Mouse (Mus musculus) lung, postnatal 36 days (tissue): ENCODE results near the gene Cpm.
A peak's percentile ranks its signal among the peaks of the same experiment; 100 is the strongest.
"Not testable (repeated sequence)": the region's sequence is repeated elsewhere in the genome, so short reads cannot be mapped to it uniquely, and the experiment has no call there.

Experiments
- DNase-seq: peaks from one replicate; pipeline ENCODE4 v3.0.0; 2022; ENCODE audit warnings: mixed read lengths

Cpm gene

DNA sequence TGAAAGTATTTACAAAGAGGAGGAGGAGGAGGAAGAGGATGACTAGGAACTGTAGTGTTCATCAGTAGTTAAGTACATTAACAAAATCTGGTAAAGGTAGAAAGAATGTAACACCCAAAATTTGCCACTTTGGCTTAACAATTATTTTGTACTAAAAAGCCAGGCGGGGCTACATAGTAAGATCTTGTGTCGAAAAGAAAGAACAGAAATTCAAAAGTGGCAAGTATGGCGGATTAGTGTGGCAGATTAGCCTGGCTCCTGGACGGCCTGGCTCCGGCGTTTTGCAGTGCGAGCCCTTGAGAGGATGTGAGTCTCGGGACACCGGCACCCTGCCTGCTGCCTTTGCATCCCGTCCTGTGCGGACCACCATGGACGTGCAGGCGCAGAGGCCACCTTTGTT lies 35.4 kb upstream of the Cpm start:
- DNase-seq: no peak

DNA sequence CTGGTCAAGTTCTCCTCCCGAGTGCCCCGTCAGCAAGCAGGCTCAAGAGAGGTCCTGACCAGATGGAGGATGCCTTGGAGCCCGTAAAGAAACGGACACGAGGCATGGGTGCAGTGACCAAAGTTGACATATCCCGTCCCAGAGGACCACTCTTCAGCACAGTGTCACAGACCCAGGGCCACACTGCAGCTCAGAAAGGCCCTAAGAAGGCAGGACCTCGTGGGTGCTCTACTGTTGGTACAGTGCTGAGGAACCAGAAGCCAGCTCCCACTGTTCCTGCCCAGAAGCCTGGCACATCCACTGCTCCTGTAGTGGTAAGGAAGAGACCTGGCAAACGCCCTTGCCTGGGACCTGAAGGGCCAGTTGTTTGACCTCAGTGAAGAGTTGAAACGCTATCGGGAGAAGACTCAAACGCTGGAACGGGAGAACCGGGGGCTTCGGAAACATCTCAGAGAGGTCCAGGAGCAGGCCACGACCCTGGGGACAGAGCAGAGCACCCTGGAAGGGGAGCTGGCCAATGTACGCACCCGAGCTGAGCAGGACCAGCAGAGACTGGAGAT lies 34.9 kb upstream of the Cpm start:
- no peak for DNase-seq

DNA sequence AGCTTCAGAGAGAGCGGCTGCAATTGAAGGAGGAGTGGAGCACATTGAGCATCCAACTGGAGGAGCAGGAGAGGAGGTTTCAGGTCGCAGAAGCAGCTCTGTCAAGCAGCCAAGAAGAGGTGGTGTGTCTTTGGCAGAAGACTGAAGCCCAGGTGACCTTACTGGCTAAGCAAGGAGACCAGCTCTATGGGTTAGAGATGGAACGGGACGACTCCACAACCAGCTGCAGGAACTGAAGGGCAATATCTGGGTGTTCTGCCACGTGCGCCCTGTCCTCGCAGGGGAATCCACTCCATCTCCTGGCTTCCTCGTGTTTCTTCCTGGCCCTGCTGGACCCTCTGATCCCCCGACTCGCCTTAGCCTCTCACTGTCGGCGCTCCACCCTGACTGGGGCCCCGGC lies 34.4 kb upstream of the Cpm start:
- DNase-seq: no peak

DNA sequence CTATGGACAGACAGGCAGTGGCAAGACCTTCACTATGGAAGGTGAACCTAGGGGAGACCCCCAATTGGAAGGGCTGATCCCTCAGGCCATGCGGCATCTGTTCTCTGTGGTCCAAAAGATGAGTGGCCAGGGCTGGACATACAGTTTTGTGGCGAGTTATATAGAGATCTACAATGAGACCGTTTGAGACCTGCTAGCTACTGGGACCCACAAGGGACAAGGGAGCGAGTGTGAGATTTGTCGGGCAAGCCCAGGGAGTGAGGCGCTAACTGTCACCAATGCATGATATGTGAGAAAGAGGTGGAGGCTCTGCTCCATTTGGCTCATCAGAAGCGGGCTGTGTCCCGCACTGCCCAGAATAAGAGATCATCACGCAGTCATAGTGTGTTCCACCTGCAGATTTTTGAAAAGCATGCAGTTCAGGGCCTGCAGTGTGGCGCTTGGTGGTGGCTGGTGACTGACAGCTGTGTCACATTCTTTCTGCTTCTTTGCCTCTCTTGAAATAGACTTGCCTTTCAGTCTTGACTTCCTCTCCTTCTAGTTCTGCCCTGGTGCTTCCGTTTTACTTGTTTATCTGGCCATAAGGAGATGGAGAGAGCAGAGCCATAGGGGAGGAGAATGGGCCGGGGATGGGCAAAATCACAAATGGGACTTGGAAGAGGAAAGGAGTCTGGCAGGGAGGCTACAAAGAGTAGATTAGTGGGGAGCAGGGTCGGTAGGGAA lies 33.7 kb upstream of the Cpm start:
- DNase-seq: peak; percentile 8

DNA sequence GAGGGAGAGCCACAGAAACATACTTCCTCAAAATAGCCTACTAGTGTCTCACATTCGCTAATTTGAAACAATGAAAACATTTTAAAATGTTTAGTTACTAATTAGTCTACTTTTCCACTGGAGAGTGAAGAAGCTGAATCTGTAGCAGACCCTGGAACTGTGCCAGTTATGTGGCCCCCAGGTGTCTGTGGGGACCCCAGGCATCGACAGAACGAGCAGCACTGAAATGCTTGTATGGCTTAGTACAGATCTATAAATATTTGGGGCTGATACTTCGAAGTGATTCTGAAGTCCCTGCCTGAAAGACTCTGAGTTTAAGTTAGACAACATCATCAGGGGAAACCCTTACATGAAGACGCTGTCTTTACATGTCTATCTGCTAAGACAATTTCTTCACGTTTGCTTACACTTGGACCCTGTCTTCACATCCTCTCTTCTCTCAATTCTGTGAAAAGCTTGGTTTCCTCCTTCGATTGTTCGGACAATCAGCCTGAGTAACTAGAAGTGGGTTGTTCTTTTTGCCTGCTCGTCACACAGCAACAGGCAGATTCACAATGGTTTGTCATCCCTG lies 33.0 kb upstream of the Cpm start:
- no peak for DNase-seq

DNA sequence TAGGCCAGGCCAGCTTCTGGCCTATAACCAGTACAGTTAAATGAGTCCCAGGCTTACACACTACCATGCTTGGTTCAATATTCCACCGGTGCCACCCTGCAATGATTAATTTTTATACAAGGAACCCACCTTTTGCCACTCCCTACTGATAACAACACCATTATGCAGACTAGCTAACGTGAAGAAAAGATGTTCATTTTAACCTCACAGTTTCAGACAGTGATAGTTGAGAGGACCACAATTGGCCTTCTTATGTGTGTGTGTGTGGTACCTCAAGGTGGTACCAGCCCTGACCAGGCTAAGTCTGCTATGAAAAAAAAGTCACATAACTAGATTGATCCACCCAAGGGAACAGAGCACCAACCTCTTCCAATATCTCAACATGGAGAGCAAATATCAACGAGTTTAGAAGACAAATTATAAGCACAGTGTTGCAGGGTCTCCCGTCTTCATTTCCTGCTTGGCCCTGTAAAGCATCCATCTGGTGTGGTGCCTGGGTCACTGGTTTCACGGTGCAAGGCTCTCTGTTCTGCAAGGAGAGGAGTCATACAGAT lies 32.5 kb upstream of the Cpm start:
- DNase-seq: no peak

DNA sequence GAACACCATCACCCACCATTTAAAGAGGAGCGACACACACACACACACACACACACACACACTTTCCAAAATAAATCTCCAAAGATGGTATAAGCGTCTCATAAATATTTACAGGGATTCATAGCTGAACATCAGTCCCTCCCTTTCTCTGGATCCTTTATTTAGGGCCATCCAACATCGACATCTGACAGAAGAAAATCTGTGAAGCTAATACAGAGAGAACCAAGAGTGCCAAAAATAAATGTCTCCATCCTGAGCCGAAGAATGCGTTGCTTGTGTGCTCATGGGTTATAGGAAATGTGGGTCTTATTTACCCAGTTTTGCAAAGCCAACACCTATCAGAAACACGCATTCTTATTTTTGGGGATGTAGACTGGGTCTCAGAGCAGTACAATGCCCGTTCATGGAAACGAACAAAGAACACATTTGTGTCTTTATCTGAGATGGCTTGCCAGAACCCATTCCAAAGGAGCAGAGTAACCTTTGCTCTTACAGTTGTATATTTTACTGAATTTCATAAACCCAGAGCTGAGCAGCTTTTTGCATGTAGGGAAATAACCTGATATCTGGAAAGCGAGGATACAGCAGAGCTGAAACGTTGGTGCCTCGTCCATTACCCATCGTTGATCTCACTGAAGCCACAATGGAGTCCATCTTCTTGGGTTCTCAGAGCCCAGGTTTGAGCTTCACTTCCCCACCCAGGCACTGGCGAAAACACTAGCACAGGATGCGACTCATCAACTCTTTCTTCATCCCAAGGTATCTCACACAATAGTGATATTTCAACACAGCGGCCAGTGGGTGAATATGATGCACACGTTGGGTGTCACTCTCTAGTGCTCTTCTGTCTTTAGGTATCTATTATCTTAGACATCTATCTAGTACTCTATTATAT lies 31.7 kb upstream of the Cpm start:
- not testable (repeated sequence) for DNase-seq

DNA sequence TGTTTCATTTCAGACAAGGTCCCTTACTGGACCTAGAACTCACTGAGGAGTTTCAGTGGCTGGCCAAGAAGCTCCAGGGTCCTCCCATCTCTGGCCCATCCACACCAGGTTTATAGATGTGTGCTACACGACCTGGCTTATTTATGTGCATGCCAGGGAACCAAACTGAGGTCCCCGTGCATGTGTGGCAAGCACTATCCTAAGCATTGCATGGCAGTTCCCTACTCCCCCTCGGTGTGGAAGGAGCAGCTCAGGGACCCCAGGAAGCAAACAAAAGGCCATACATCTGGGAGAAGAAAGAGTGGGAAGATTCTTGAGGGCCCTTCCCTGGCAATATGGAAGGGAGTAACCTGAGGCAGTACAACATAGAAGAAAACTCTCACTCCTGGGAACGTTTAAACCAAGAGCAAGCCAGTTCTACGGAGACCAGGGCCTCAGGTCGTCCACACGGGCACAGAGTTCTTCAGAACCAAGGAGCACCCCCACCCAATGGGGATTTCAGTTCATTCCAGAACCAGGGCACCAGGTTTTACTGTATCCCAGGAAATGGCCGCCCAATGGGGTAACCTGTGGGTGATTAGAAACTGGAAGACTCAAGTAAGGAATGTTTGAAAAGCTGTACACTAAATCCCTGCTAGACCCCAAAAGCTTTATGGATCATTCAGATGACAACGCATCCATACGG lies 30.9 kb upstream of the Cpm start:
- DNase-seq: no peak

DNA sequence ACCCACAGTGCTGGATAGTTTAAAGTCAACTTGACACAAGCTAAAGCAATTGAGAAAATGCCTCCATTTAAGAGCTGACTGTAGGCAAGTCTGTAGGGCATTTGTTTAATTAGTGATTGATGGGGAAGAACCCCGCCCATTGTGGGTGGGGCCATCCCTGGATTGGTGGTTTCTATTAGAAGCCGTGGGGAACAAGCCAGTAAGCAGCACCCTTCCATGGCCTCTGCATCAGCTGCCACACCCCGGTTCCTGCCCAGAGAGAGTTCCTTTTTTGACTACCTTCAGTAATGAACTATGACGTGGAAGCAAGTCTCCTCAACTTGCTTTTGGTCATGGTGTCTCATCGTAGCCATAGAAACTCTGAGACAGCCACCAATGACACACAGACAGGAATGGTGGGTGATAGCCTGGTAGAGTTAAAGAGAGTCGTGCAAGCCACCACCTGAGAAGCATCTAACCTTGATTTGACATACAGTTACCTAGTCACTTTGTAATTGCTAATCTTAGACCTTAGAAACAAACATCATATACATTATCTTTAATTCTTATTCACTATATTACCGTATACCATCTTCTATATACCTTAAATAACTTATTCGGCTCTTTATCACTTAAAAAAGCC lies 30.2 kb upstream of the Cpm start:
- peak; percentile 22 for DNase-seq

DNA sequence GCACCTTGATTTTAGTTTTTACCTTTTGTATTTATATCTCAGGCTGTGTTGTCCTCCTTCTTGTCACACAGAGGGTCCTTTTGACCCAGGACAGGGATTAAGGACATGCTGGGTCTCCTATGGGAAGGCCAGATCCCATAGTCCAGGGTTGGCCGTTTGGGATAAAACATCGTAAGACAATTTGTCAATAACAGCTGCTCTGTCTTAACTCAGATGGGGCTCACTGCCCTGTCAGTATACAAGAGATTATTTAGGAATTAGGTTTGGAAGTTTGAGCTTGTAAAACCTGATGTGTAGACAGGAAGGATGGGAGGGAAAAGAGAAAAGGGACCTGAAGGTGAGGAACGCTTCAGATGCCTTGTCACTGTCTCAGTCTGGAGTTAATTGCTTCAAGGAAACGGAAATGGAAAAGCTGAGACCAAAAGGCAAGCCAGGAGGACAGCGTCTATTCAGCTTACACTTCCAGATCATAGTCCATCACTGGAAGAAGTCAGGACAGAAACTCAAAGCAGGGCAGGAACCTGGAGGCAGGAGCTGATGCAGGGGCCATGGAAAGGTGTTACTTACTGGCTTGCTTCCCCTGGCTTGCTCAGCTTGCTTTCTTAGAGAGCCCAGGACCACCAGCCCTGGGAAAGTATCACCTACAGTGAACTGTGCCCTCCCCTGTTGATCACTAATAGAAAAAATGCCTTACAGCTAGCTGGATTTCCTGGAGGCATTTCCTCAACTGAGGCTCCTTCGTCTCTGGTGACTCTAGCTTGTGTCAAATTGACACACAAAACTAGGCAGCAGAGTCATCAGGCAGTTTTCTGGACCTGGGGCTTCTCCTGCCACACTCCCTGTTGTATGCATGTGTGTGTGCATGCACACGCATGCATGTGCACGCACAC lies 27.9 kb upstream of the Cpm start:
- DNase-seq: no peak

DNA sequence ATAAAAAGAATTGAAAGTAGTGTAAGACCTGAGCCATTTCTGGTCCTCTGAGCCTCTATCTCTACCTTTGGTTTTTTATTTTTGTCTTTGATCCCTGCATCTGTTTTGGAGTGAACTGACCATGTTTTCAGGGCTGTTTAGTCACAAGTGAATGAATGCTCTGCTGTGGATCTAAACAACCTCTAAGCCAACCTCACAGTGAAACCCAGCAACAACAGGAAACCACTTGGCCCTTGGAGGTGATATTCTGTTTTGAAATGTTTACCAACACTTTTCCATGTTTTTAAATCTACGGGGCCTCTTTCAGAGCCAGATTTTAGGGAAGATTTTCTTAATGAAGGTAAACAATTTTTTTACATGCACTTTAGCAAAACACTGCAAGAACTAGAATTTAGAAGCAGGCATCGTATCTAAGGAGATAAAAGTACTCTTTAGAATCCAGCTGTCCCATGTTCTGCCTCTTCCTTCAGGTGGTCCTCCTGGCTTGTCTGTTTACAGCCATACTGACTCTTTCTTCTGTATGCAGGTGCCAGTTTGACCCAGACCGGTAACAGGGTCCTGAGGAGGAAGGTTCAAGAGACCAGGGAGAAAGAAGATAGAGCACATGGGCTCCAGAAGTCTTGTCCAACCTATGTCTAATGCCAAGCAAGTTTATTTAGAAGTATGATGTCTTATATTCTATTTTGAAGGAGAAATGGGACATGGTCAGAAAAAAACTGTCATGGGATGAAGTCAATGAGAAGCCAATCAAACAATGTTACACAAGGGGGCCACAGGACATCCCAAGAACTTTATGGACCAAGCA lies 26.8 kb upstream of the Cpm start:
- no peak for DNase-seq

DNA sequence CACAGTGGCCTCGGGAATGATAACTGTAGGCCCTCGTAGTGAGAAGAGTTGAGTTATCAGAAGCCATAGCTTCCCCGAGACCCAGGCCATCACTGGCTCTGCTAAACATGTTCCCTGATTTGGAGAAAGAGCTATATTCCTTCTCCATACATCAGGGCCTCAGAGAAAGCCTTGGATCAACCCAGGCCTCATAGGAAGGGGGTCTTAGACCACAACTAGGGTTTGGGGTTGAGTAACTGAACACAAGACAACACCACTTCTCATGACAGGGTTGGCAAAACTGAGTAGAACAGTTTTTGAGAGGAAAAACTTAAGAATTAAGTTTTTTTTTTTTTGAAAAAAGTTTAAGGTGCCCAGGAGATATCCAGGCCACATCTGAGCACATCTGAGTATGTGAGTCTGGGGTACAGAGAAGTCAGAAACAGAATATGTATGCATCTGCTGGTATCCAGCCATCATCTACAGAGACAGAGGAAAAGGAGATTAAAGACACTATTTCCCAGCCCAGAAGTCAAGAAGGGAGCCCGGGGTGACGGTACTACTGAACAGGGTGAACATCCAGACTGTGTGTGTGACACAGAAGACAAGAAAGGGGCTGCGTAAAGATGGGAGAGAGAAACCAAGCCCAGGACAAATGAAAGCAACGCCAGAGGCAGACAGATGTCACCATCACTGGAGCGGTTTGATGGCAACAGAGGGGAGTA lies 26.0 kb upstream of the Cpm start:
- no peak for DNase-seq

DNA sequence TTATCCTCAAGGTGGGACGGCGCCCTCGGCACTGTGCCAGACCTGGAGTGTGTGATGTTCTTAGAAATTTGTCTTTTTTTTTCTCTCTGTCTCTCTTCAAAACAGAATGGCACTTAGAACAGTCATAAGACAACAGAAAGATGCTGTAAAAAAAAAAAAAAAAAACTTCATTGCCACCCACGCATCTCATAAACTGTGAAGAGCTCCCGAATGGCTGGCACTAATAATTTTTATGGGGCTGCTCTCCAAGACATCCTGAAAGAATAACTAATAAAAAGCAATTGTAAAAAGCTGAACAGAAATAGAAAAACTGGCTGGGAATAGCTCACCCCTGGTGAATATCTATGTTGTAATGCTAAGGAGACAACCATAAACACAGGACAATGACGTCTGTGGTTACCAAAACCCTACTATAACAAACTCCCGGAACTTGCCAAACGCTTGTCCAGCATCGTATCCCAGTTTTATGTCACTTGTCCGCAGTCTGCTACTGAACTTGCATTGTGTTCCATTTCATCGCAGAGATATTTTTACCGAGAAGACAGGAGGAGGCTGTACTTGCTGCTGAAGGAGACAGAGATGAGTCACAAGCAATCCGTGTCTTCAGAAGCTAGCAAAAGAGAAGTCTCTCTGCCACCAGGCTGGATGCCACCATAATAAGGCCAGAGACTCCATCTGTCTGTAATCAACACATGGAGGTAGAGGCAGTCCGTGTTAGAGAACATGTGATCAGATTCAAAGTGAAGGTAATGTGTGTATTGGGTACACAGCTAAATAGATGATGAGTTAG lies 25.3 kb upstream of the Cpm start:
- DNase-seq: no peak

DNA sequence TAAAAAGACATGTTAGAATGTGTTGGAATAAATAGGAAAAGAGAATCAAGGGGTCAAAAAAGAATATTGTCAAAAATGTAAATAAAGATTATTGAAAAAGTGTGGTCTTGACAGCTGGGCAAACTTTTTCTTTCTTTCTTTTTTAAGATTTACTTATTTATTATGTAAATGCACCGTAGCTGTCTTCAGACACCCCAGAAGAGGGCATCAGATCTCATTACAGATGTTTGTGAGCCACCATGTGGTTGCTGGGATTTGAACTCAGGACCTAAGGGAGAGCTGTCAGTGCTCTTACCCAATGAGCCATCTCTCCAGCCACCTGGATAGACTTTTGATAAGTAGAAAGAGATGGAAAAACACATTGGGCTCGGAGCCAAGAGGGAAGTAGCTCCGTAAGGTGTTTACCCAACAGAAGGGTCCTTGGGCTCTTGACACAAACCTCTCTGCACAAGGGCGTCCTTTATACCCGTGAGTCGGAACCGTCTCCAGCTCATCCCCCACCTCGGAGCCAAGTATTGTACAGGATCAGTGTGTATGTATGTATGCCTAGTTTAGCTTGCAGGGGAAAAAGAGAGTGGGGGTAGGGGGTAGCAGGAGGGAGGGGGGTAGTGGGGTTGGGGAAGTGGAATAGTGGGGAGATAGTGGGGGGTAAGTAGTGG lies 24.5 kb upstream of the Cpm start:
- peak; percentile 29 for DNase-seq

DNA sequence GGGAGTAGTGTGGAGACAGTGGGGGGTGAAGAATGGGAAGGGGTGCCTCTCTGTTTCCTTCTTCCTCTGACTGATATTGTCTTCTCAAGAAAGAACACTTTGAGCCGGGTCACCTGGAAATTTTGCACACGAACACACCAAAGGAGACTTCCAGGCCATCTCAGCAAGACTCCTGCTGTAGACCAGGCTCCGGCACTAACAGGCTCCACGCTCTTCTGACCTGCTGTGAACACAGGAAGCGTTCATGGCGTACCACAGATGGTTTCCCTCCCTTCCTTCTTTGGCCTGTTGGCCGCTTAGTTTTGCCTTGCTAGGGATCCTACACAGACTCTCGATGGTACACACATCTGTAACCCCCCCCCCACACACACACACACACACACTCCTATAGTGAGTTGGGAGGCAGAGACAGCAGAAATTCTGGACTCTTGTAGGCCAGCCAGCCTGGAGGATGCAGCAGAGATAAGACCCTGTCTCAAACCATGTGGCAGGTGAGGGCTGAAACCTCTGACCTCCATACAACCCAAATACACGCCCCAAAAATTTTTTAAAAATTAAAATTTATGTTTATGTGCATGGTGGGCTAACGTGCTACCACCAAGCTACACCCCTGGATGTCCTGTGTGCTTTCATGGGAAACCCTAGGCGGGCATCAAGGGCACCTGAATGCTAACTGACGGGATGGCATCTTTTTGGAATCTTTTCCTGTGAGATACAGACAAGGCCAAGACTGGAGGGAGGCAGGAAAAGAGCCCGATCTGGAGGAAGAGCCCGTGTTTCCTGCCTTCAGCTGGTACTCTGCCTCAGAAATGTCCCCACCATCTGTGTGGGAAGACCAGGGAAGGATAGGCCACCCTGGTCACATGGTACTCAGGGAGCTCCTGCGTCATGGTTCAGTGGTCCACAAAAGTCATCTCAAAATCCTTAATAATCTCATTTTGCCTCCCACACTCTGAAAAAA lies 23.7 kb upstream of the Cpm start:
- no peak for DNase-seq

DNA sequence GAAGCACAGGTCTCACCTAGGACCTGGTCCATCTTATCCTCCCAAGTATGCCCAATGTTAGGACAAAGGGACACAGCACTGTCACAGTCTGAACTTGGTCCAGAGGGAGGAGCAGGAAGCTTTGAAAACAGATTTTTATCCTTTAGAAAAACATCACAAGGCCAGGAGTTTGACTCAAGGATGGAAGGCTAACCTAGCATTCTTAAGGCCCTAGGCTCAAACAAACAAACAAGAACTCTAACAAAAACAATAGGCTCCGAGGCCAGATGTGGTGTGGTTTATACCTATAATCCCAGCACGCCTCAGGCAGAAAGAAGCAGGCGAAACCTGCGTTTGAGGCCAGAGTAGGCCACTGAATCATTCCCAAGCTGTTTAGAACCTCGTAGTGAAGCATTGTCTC lies 22.9 kb upstream of the Cpm start:
- DNase-seq: no peak
